Mouse (Mus musculus) right cerebral cortex, adult 2 months (tissue): ENCODE measurements around the gene Ccser1.
"Not testable (repeated sequence)": the region's sequence is repeated elsewhere in the genome, so short reads cannot be mapped to it uniquely, and the experiment has no call there.

Experiments used
- DNase-seq, 2 experiments: peaks; one replicate each; pipeline ENCODE4 v3.0.0; 2021 to 2022; ENCODE audit warnings: low spot score in 2 of 2

Ccser1 gene

DNA sequence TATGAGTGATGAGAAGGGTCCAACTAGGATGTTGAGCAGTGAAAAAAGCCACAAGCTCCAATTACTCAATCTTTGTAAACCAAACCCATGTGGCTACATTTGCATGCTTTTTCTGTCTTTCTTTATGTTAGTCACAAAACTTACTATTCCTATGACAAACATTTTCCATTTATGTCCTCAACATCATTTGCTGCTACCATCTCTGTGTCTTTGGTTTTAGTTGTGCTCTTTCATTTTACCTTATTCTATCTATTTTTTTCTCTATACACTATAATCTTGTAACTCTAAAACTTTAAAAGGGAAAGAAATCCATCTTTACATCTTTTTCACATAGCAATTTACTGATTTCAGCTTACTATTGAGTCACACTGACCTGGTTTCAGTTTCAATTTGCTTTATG lies 834.2 kb downstream of the Ccser1 start:
- DNase-seq, result no peak

DNA sequence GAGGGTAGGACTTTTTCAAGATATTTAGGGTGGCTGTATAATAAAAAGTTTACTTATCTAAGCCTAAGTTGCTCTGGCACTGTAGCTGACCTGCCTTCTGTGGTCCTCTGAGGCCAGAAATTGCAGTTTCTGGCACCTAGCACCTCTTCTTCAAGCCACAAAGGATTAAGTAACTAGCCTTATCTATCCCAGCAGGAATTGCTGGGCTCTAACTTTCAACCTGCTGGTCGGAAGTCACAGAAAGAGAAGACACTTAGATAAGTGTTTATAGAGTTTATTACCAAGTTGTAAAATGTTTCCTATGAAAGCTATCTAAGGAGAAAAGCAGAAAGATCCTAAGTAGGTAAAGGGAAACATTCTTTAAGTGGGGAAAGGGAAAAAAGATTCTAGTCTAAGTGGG lies 864.3 kb downstream of the Ccser1 start:
- no peak for DNase-seq

DNA sequence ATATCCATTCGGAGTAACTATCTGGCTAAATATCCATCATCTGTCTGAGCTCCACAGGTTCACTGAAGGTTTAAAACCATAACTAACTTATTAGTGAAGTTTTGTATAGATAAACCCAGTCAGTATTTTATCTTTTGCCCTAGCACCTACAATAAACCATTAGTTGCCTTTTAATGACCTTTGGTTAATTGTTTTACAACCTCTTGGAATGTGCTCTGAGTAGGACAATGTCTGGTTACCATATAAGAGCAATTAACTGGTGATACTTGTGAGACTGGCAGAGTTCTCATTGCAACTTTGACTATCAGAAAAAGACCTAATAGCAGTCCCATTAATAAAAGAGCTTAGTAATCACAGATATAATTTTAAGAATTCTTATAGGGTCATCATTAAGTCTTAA lies 864.9 kb downstream of the Ccser1 start:
- DNase-seq, result not testable (repeated sequence)

DNA sequence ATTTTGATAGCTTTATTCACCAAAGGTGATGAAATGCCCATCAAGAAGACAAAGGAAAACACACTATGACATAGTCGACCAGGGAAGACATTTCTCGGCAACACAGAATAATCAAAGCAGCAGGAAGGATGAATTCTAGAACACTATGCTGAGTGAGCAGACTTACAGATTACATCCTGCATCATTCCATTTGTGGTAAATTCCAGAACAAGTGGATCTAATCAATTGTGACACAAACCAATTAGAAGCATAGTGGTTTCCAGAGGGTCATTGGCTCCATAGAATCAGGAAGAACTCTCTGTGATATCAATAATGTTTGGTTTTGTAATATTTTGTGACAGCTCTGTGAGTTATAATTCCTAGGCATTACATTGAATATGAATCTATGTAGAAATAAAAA lies 875.2 kb downstream of the Ccser1 start:
- no peak for DNase-seq

DNA sequence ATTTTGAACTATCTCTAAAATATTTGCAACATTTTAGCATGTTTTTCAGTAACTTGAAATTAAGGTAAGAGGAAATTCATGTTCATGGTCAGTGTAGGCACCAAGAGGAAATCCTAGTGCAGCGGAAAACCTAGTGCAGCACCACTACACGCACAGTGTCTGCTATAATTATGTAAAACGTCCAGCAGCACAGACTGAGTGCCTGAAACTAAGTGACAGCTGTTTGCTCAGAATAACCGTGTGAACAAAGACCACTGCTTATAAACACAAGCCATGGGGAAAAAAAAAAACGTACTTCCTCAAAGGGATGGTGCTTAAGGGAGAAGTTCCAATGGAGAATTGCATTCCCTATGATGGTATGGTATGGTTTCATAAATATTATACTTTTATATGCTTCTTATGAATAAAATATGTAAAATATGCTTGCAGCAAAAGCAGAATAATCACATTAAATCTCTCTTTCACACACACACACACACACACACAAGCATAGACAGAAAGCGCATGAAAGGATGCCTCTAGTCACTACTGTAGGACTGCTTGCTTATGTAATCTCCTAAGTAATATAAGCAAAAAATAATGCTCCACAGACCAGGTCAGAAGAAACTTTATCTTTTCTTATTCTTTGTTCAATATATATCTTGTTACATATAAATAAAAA lies 886.4 kb downstream of the Ccser1 start:
- no peak for DNase-seq

DNA sequence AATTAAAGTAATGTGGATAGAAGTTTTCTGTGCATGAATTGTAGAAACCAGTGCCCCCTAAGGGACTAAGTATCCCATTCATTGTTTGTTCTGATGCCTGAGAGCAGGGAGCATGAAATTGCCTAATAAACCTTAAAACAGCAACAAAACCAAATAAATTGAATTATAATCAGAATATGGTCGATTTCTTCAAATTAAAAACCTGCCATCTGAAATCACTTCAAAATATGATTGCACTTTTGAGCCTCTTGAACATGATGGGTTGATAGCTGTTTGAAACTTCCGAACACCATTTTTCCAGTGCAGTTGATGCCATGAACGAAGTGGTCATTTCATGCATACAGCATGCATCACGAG lies 886.9 kb downstream of the Ccser1 start:
- DNase-seq, result no peak

DNA sequence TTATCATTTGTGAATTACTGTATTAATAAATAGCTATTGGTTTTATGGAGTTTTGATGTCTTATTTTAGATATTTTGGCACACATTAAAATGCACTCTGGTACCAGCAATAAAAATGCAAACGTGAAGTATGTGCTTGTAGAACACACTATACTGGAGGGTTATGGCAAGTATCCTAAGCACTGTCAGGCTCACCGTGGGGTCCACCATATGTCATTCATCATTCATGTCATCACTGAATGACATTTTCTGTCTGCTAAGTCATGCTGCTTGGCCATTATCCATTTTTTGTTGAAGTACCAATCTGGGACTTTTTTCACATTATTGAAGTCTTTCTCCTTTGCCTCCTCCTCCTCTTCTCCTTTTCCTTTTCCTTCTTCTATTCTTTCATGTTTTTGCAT lies 925.3 kb downstream of the Ccser1 start:
- DNase-seq, result no peak

DNA sequence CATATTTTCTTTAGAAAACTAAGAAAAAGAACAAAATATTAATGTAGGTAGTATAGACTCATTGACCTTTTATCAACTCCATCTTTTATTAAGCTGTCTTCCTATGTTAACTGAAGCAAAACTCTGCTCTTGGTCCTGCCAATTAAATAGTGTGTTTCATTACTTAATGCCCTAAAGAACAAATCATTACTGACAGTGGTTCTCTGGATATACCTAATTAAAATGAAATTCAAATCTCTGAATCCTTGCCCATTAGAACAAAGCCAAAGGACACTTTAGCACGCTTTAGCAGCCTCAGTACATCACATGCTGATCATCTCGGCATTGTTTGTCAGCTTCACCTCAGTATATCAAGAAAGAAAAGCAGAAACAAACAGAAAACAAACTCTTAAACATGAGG lies 952.4 kb downstream of the Ccser1 start:
- no peak for DNase-seq

DNA sequence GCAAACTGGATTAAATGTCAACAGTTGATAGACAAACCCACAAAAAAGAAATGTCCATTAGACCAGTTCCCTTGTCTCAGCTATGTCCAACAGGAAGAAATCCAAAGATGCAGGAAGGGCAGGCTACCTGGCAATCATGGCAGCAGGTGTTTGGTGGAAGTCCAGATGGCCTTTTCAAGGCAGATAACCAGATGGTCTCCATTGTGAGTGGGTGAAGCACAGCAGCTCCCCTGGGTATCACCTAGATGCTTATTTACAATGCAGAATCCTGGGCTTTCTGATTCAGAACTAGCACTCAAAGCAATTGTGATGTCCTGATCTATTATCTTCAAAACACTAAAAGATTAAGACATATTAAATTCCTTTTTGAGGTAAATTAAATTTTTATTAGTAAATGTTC lies 980.2 kb downstream of the Ccser1 start:
- DNase-seq, result no peak

DNA sequence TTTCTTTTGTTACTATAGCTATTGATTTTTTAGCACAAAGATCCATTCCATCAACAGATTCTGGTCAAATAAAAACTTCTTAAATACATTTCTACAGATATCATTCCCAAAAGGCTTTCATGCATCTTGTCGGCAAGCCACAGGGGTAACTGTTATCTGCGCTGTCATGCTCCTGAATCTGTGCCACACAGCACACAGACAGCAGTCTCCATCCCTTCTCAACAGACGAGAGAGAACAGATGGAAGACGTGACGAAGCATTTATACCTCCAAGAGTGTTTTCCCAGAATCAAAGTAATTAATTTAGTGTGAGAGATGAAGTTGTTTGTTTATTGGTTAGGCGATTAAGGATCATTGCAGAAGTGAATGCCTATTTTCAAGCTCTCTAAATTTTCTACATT lies 982.5 kb downstream of the Ccser1 start:
- DNase-seq, result peak; percentile 11 to 17

DNA sequence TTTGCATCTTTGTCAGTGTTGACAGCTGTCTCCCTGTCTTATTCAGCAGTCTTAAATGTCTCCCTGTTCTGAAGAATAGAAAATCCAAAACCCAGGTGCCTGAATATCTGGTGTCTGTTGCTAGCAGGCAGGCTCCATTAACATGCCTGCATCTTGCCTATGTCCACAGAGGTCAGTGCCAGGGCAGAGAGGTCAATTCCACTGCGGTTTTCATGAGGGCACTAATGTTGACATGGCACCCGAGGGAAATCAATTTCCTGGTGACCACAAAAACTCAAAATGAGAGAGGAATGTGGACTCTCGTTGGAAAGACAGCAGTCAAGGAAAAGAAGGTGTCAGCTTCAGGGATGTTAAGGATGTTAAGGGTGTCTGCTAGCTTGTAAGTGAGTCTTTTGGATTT lies 983.7 kb downstream of the Ccser1 start:
- DNase-seq, result no peak

DNA sequence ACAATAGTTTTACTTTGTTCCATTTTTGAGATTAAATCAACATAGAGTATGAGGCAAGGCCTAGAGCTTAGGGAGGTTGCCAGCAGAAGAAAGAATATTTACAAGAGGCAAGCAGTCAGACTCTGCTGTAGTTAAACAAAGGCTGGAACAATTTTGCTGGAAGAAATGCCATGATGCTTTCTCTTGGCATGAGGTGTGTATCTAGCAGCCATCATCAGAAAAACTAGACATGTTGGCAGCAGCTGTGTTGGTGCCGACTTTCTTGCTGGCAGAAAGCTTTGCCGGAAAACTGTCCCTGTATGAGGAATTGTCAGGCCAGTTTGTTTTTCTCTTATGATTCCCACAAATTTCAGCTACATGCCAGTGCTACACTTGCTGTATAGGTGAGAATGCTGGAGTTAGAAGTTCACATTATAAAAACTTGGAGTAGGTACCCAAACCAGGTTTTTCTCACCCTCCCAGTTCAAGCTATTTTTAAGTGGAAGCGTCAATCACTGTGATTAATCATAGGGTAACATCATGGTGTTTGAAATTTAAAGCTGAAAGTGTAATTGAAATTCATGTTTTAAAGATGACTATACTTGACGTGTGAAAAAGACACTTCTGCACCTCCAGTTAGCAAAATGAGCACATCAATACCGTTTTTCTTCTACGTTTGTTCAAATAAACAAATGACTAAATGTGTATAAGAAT lies 1016.5 kb downstream of the Ccser1 start:
- peak in 1 of 2 experiments; percentile 10 for DNase-seq

DNA sequence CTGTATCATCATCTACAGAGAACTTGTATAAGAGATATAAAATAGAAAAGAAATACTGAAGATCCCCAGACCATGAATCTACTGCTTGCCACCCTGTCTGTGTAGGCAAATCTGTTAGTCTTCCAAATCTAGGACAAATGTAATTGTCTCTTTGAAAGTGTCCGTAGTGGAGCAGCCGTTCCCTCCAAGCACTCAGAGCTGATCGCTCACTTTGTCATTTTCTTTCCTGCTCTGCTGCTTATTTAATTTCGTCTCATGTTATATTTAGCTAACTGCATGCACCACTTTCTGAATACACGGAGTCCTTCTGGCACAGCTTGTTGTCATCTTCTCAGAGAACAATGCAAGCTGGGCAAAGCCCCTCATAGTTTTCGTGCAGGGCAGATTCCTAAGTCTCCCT lies 1018.6 kb downstream of the Ccser1 start:
- DNase-seq, result peak; percentile 16 to 21

DNA sequence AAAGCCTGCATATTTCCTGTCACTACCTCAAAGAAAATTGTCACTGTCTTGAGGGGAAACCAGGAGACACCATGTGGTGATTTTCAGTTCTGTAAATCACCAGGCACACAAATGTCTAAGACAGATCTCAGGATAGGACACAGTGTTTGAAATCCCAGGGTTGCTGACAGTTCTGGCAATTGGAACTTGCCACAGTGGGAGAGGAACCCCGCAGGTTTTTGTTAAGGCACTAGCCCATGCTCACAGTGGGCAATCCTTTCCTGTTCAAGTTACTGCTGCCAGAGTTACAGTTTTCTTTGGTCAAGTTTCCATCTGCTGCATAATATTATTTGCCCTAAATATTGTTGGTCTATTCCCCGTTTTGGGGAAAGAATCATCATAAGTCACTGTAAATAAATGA lies 1024.9 kb downstream of the Ccser1 start:
- no peak for DNase-seq

DNA sequence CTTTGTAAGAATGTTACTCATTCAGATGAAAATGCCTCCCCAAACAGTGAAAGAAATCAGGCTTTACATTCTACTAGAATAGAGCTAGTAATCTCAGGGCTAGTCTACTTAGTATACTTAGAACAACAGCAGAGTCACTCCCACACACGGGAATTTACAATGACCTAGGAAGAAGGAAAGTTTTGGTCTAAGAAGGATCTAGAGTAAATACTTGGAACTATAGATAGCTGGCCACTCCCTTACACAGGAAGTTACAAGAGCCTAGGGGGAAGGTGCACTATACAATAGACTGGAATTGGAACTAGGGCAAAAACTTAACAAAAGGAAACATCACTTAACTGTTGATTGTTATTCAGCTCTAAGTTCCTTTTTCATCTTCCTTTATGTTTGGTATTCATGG lies 1041.7 kb downstream of the Ccser1 start:
- DNase-seq, result no peak

DNA sequence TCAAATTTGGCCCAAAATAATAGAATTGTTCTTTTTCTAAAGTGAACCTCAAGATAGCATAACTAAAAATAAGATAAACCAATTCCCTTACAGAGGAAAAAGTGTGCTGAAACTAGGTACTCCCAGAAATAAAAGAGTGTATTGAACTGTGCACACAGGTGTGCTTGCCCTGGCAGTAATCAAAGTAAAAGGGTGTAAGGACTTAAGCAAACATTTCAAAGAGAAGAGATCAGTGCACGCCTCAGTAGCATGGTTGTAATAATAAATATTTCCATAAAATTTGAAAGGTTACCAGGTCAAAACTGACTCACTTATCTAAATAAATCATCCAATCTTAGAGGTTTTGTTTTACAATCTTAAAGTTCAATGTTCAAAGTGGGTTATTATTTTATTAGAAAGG lies 1083.8 kb downstream of the Ccser1 start:
- DNase-seq, result no peak

DNA sequence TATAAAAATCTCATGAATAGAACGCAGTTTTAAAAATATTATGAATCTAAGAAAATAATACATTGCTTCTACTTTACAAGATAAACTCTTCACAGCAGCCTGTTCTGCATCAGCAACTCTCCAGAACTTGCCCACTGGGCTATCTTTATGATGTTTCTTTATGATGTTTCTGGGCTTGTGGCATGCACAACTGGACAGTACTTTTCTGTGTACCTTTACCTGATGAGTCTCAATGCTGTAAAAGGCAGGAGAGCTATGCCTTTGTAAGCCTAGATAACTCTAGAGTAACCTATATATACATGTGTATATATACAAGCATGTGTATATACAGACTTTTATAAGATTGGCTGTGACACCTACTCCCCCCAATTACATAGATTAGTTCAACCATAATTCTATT lies 1084.4 kb downstream of the Ccser1 start:
- DNase-seq, result no peak

DNA sequence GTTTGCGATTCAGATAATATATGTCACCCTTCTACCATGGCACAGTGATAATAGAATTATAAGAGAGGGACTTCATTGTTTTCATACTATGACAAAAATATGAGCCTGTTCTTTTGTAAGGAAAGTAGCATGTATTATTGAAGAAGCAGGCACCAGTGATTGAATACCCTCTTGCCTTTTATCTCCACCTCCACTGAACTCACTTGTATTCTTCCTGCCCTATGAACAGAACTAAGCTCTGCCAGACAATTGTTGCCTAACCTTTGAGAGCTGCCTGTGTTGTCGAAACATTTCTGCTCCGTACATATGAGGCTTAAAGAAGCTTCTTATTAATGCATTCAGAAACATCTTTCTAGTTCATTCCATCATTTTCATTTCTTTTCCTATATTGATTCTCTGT lies 1101.1 kb downstream of the Ccser1 start:
- no peak for DNase-seq

DNA sequence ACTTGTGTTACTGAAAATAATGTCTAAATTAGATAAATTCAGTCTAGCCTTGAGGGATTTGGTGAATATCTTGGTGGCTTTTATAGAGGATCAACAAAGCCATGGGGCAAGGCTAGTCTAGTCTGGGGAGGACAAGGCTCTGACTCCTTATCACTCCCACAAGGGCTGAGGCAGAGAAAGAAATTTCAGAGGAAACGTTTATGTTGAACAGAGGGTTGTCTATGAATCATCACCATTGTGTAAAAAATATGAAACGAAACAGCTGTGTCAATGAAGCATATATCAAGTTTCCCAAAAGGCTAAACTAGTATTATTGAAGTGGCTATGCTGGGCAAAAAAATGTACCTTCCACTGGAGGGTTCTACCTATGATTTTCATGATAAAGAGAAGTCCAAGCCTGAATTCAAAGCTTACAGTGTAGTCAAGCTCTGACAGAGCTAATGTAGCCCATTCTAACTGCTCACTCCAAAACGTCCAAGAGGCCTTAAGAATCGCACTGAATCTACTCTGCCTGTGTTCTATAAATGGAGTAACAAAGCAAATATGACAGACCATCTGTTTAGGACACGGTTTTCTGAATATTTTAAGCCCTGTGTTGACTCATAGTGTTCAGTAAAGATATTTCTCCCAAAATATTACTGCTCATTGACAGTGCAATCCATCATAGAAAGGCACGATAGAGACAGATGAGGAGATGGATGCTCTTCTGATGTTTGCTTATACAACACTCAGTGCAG lies 1121.6 kb downstream of the Ccser1 start:
- no peak for DNase-seq

DNA sequence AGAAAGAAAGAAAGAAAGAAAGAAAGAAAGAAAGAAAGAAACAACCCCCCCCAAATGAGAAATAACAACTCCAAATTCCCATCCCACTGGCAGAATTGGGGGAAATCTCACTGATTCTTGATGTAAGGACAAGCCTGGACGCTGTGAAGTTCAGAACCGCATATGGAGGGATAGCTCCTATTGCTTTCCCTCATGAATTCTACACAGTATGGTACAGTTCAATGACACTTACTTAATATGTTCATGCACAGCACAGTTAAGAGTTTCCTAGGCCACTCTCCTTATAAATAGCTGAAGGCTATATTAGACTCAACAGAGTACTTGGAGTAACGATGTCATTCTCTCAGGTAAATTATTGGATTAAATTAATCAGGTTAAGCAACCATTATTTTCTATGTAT lies 1138.5 kb downstream of the Ccser1 start:
- no peak for DNase-seq

DNA sequence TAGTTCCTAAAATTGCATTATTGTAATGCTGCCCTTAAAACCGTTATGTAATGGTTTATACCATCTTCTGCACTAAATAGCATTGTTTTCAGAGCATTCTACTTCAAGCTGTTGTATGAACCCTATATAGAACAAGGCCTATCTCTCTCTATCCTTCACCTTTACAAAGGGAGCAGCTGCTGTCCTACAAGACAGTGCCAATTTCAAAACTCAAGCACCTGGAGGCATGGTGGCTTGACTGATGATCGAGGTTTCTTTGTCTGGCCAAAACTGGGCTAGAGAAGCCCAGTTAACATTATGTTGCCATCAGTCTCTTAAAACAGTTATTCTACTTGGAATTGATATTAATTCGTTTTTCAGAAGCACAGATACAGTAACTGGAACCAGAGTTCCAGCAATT lies 1160.2 kb downstream of the Ccser1 start:
- DNase-seq, result no peak

DNA sequence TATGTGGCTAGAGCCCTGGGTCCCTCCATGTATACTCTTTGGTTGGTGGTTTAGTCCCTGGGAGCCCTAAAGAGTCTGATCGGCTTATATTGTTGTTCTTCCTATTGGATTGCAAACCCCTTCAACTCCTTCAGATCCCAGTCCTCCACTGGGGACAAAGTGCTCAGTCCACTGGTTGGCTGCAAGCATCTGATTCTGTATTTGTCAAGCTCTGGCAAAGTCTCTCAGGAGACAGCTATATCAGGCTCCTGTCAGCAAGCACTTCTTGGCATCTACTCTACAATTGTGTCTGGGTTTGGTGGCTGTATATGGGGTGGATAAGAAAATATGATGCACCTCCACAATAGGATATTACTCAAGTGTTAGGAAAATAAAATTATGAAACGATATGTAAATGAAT lies 1187.7 kb downstream of the Ccser1 start:
- DNase-seq, result no peak
